Mouse (Mus musculus) ES-E14 (cell line): ENCODE data around the gene Pdzd9.

ENCODE experiments used
- CHD2 ChIP-seq: IDR thresholded peaks from 2 replicates; pipeline ENCODE4 v1.6.1; 2014; ENCODE audit warnings: mild to moderate bottlenecking, low read depth, low read length, inconsistent platforms
- HCFC1 ChIP-seq: IDR thresholded peaks from 2 replicates; pipeline ENCODE4 v1.6.1; 2012; ENCODE audit warnings: low read length, inconsistent platforms, borderline replicate concordance; ENCODE audit not compliant: insufficient read depth
- ZC3H11A ChIP-seq: IDR thresholded peaks from 2 replicates; pipeline ENCODE4 v1.6.1; 2012; ENCODE audit warnings: low read depth, mild to moderate bottlenecking, inconsistent platforms, low read length, borderline replicate concordance
- ZNF384 ChIP-seq: IDR thresholded peaks from 2 replicates; pipeline ENCODE4 v1.6.1; 2012; ENCODE audit warnings: low read depth, low read length, inconsistent platforms

DNA sequence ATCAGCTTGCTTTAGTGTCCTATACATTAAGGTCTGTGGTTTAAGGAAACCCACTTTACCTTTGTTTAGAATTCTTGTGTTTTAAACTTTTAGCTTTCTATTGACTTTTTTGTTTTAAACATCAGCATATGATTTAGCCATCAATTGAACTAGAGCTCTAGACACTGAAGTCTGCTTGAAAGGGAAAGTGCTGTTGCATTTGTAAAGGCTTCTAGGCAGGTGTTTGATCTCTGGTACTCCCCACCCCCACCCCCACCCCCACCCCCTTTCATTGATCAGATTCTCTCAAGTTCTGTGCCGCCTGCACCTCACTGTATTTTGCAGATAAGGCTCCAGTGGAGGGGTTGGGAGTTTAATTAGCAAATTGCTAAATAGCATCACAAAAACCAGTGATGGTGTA, 25.5 kb upstream of the Pdzd9 start:
- TF ChIP-seq HCFC1: no peak
- no peak for TF ChIP-seq ZC3H11A
- no peak for TF ChIP-seq CHD2
- TF ChIP-seq ZNF384: no peak
